In the genomic region with DNA sequence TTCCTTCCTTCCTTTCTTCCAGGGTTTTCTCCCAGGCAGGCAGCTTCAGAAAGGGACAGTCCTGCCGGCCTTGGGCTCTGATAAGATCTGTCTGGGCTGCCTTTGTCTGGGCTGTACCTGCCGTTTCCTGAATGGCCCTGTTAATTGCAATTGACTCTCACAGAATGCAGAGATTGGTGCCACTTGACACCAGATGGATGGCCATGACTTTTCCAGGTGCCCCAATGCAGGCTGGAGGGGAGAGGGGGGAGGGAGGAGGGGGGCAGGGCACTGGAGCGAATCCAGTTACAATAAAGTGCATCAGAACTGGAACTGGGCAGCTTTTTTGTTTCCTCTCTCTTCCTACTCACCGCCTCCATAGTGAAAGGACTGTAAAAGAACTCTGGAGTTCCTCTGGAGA, we compare ENCODE assay signal across 9 mouse cellular contexts.
DNase-seq lines count a peak whose midpoint lies in the region; TF ChIP-seq lines count a peak whose summit lies in the region.
"Had no signal": no experiment of that assay in that cellular context is flagged by ENCODE, and none has a peak within 500 bp of the region (broad histone marks: within the 10 kb centered on the region; RNA-seq: fewer than 3 reads in every experiment).

No protein-coding gene starts in this region.

- 0 out of 2 replicates have a peak, but pooled peaks cover 3% of the 10 kb centered on the region for H3K27me3 ChIP-seq in heart, embryonic 10.5 days (ENCODE audit: insufficient read depth, poor library complexity, severe bottlenecking)
- no peaks in the 10 kb centered on the region for H3K27me3 ChIP-seq in thymus, adult 2 months (ENCODE audit: control insufficient read depth, insufficient read depth, low read length)

- no peak for DNase-seq in heart, embryonic 10.5 days (ENCODE audit: low spot score)
- DNase-seq in heart, postnatal 10 days = no peak
- DNase-seq in thymus, adult 2 months = no peak
- DNase-seq in thymus, postnatal 14 days = no peak
- DNase-seq in kidney, postnatal 14 days = peak; percentile 37
- no peak for DNase-seq in left cerebral cortex, adult 2 months (ENCODE audit: extremely low spot score in 1 of 2, low spot score in 2 of 2)
- no peak for DNase-seq in gastrocnemius, postnatal 25 days
- no peak for DNase-seq in adrenal gland, adult 2 months

- H3K27ac ChIP-seq in heart, embryonic 10.5 days = peak overlapping the region; percentile 78
- H3K27ac ChIP-seq in thymus, adult 2 months (ENCODE audit: control insufficient read depth, insufficient read depth, low read length) = peak overlapping the region; percentile 84
- no peak overlapping the region for H3K27ac ChIP-seq in left cerebral cortex, adult 2 months
- H3K27ac ChIP-seq: hindbrain, embryonic 12.5 days had no signal

- no peaks in the 10 kb centered on the region for H3K36me3 ChIP-seq in heart, embryonic 10.5 days
- H3K36me3 ChIP-seq in thymus, adult 2 months (ENCODE audit: control insufficient read depth, insufficient read depth, low read length) = no peaks in the 10 kb centered on the region
- H3K36me3 ChIP-seq: hindbrain, embryonic 12.5 days had no signal

- no peak for TF ChIP-seq POLR2A in thymus, adult 2 months (IDR thresholded peaks at IDR 0.05; ENCODE audit: control insufficient read depth, extremely low read depth, insufficient read depth, low read length, poor library complexity)

- intact Hi-C loops in heart, postnatal 10 days (cut with DNase I) = no loop called here
- intact Hi-C loops in left cerebral cortex, adult 2 months (cut with DNase I) = no loop called here

- TF ChIP-seq CTCF in thymus, adult 2 months (IDR thresholded peaks at IDR 0.05; ENCODE audit: borderline replicate concordance, control insufficient read depth, extremely low read depth, insufficient read depth, low read length, poor library complexity) = no peak
- TF ChIP-seq CTCF in left cerebral cortex, adult 2 months (IDR thresholded peaks at IDR 0.05) = no peak

- WGBS in heart, embryonic 10.5 days = 32% methylated on average over 4 of the region's 4 CpGs
- WGBS in thymus, adult 2 months = 34% methylated on average over 4 of the region's 4 CpGs

- no peak overlapping the region for H3K4me3 ChIP-seq in heart, embryonic 10.5 days
- H3K4me3 ChIP-seq in thymus, adult 2 months (ENCODE audit: control insufficient read depth, insufficient read depth, low read length) = no peak overlapping the region
- H3K4me3 ChIP-seq in left cerebral cortex, adult 2 months = no peak overlapping the region
- H3K4me3 ChIP-seq: hindbrain, embryonic 12.5 days had no signal

- H3K9me3 ChIP-seq in heart, embryonic 10.5 days = no peaks in the 10 kb centered on the region
- H3K9me3 ChIP-seq: hindbrain, embryonic 12.5 days had no signal

- H3K4me1 ChIP-seq in heart, embryonic 10.5 days = peaks cover 64% of the 10 kb centered on the region
- H3K4me1 ChIP-seq in thymus, adult 2 months (replicated peaks; ENCODE audit: control insufficient read depth, insufficient read depth, low read length) = peaks cover 61% of the 10 kb centered on the region
